In genomic region chr7:121047624-121048023, GRCm38 (mm10) we compare ENCODE assay signal across 16 mouse cellular contexts. TPM values are rescaled to one million over a fixed set of nuclear protein-coding genes. Genes with fewer than 3 reads are reported as not detected.
"Had no signal": no experiment of that assay in that cellular context is flagged by ENCODE, and none has a peak within 500 bp of the region (broad histone marks: within the 10 kb centered on the region; RNA-seq: fewer than 3 reads in every experiment).

No protein-coding gene starts in this region.

- ATAC-seq: hindbrain, postnatal 0 days; liver, embryonic 12.5 days had no signal

- DNase-seq: gastrocnemius, adult 2 months; gastrocnemius, postnatal 10 days; gastrocnemius, postnatal 25 days; heart, adult 11 months; heart, adult 2 months; heart, postnatal 14 days; heart, postnatal 36 days; kidney, adult 11 months; kidney, adult 9 months; kidney, postnatal 14 days; kidney, postnatal 36 days; layer of hippocampus, adult 9-11 months; layer of hippocampus, postnatal 36 days; left cerebral cortex, postnatal 4 days had no signal

RNA-seq across cellular contexts. Expression of gene Igsf6, which starts 26.7 kb away (rescaled TPM):
- total RNA-seq: hindbrain, postnatal 0 days had no signal

RNA-seq across cellular contexts. Expression of gene Otoa, which starts 33.8 kb away (rescaled TPM):
- total RNA-seq: heart, postnatal 36 days had no signal
